Mouse (Mus musculus): ENCODE data around the gene Olfr1202. TPM values are rescaled to one million over a fixed set of nuclear protein-coding genes. Genes with fewer than 3 reads are reported as not detected.

Olfr1202 gene
- polyA plus RNA-seq (2017; shearing (Covaris generic)): not detected

DNA sequence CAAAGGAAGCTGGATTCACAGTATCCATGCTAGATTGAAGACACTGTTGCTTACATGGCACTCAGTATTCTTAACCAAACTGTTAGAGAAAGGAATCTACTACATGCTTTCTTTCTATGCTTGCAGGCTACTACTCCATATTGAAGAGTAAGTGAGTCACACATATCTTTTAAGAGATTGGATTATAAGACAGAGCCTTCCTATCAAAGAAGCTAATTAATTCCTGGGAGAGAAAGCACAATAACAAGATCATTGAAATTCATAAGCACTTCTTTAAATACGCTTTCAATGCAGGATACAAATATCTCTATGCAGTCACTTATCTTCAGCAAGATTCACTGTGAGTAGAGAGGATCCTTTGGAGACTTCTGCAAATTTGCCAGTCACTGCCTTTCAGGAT, at the start of gene Olfr1202:
Gene Olfr1202 (plus strand): TSS at position 301 of the 400 bp plus-strand sequence.

DNA sequence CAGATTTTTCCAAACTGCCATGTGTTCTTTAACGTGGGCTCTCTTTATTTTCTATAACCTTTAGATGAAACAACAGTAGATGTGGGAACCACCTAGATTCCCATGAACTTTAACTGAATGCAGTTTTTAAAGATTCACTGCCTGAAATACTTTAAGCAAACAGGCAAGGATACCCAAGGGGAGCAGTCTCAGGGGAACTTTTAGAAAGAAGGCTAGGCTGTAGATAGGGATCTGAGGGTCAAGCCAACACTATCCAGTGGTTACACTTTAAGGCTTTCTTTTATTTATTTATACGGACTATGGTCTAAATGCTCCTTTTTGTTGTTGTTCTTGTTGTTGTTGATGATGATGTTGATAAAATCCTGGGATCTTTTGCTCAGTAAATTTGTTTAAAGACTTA, 43.9 kb upstream of the Olfr1202 start, which contains the start of gene Olfr1200:
Gene Olfr1200 (minus strand): TSS at position 101 of the 400 bp plus-strand sequence.

DNA sequence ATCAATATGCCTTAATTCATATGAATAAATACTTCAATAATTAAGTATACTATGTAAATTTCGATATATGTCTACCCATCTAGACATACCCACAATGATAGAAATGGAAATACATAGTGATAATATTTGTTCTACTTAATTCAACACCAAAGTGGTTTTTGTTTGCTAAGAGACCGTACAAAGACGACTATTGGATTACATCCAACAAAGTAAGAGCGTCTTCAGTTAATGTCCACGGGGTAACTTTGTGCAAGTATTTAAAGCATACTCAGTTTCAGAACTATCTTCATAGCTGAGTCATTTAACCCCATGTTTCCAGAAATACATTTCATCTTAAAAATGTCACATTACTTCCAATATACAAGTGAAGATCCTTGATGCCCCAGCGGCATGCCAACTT, 21.6 kb upstream of the Olfr1202 start, which contains the start of gene Olfr1201:
Gene Olfr1201 (plus strand): TSS at position 301 of the 400 bp plus-strand sequence.

DNA sequence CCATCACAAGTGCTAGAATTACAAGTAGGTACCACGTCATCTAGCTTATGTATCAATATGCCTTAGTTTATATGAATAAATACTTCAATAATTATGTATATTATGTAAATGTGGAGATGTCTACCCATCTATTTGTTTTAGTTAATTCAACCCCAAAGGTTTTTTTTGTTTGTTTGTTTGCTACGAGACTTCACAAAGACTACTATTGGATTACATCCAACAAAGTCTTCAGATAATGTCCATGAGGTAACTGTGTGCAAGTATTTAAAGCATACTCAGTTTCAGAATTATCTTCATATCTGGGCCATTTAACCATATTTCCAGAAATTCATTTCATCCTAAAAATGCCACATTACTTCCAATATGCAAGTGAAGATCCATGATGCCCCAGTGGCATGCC, 15.1 kb downstream of the Olfr1202 start, which contains the start of gene Olfr1205:
Gene Olfr1205 (plus strand): TSS at position 301 of the 400 bp plus-strand sequence.

DNA sequence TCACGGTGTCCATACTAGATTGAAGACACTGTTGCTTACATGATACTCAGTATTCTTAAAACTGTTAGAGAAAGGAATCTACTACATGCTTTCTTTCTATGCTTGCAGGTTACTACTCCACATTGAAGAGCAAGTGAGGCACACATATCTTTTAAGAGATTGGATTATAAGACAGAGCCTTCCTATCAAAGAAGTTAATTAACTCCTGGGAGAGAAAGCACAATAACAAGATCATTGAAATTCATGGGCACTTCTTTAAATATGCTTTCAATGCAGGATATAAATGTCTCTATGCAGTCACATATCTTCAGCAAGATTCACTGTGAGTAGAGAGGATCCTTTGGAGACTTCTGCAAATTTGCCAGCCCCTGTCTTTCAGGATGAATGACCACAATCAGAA, 34.7 kb downstream of the Olfr1202 start, which contains the start of gene Olfr1204:
Gene Olfr1204 (plus strand): TSS at position 301 of the 400 bp plus-strand sequence.

DNA sequence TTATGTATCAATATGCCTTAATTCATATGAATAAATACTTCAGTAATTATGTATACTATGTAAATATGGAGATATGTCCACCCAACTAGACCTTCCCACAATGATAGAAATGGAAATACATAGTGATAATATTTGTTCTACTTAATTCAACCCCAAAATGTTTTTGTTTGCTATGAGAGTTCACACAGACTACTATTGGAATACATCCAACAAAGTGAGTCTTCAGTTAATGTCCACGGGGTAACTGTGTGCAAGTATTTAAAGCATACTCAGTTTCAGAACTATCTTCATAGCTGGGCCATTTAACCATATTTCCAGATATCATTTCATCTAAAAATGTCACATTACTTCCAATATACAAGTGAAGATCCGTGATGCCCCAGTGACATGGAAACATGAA, 48.6 kb downstream of the Olfr1202 start, which contains the start of gene Olfr1206:
Gene Olfr1206 (plus strand): TSS at position 301 of the 400 bp plus-strand sequence.

Other genes with a start within 250 kb of the Olfr1202 start
- gene Olfr1189, start 228.0 kb upstream of the Olfr1202 start, polyA plus RNA-seq (2017; shearing (Covaris generic)): not detected
- not detected for gene Olfr1191-ps1, start 174.0 kb upstream of the Olfr1202 start, polyA plus RNA-seq (2017; shearing (Covaris generic))
- not detected for gene Olfr1192-ps1, start 166.0 kb upstream of the Olfr1202 start, polyA plus RNA-seq (2017; shearing (Covaris generic))
- not detected for gene Olfr1193, start 138.9 kb upstream of the Olfr1202 start, polyA plus RNA-seq (2017; shearing (Covaris generic))
- gene Olfr1195, start 125.3 kb upstream of the Olfr1202 start, polyA plus RNA-seq (2017; shearing (Covaris generic)): 0.11 TPM
- gene Olfr1196, start 109.9 kb upstream of the Olfr1202 start, polyA plus RNA-seq (2017; shearing (Covaris generic)): not detected
- not detected for gene Olfr1197, start 82.1 kb upstream of the Olfr1202 start, polyA plus RNA-seq (2017; shearing (Covaris generic))
- not detected for gene Olfr1198, start 63.1 kb upstream of the Olfr1202 start, polyA plus RNA-seq (2017; shearing (Covaris generic))
- not detected for gene Olfr1199, start 54.0 kb upstream of the Olfr1202 start, polyA plus RNA-seq (2017; shearing (Covaris generic))
- gene Olfr1200, start 44.0 kb upstream of the Olfr1202 start, polyA plus RNA-seq (2017; shearing (Covaris generic)): not detected
- not detected for gene Olfr1201, start 21.5 kb upstream of the Olfr1202 start, polyA plus RNA-seq (2017; shearing (Covaris generic))
- gene Olfr1205, start 15.2 kb downstream of the Olfr1202 start, polyA plus RNA-seq (2017; shearing (Covaris generic)): not detected
- not detected for gene Olfr1204, start 34.8 kb downstream of the Olfr1202 start, polyA plus RNA-seq (2017; shearing (Covaris generic))
- gene Olfr1206, start 48.7 kb downstream of the Olfr1202 start, polyA plus RNA-seq (2017; shearing (Covaris generic)): not detected
- gene Olfr1208, start 87.8 kb downstream of the Olfr1202 start, polyA plus RNA-seq (2017; shearing (Covaris generic)): not detected
- not detected for gene Olfr1209, start 100.7 kb downstream of the Olfr1202 start, polyA plus RNA-seq (2017; shearing (Covaris generic))
- not detected for gene Olfr1211, start 123.6 kb downstream of the Olfr1202 start, polyA plus RNA-seq (2017; shearing (Covaris generic))
- not detected for gene Olfr1212, start 139.5 kb downstream of the Olfr1202 start, polyA plus RNA-seq (2017; shearing (Covaris generic))
- gene Gm13762, start 165.8 kb downstream of the Olfr1202 start, polyA plus RNA-seq (2017; shearing (Covaris generic)): not detected
- gene Olfr1214, start 178.2 kb downstream of the Olfr1202 start, polyA plus RNA-seq (2017; shearing (Covaris generic)): not detected
- gene Olfr1215, start 192.5 kb downstream of the Olfr1202 start, polyA plus RNA-seq (2017; shearing (Covaris generic)): not detected
- not detected for gene Olfr1216, start 203.8 kb downstream of the Olfr1202 start, polyA plus RNA-seq (2017; shearing (Covaris generic))
- gene Olfr1217, start 217.6 kb downstream of the Olfr1202 start, polyA plus RNA-seq (2017; shearing (Covaris generic)): not detected
- not detected for gene Olfr1218, start 246.7 kb downstream of the Olfr1202 start, polyA plus RNA-seq (2017; shearing (Covaris generic))

All from inflammation-experienced regulatory T-cells, adult 16 weeks (primary cell).